Mouse (Mus musculus) Patski (cell line): ENCODE measurements at regions not wholly inside any gene's neighbourhood (a gene's known extent, or its start where the extent isn't known, plus 50 kb on each side); places are given as distances from the start of the nearest gene placed in this dataset.

Source experiments
- ATAC-seq: fragments of 100-300 bp; one replicate; pipeline ENCODE4 v1.8.0; 2021
- CTCF ChIA-PET: fragments of 350-600 bp; sonication (Branson Sonifier 250); formaldehyde crosslinking; loops from one replicate; lab custom pipeline; 2022; ENCODE audit warnings: inconsistent platforms; lab: Charles Lee
- POLR2A ChIA-PET: fragments of 350-600 bp; sonication (Branson Sonifier 250); formaldehyde crosslinking; loops from one replicate; lab custom pipeline; 2022; ENCODE audit warnings: antibody characterized with exemption, inconsistent platforms; lab: Charles Lee
- DNase-seq: peaks from one replicate; pipeline ENCODE4 v3.0.0-alpha.2; 2011; ENCODE audit warnings: low read depth, low spot score
- H3K27me3 ChIP-seq: fragments of 371-371 bp; one replicate; pipeline ENCODE4 v1.5.1; 2021
- CTCF ChIP-seq: fragments of 100-300 bp; IDR thresholded peaks from one replicate; pipeline ENCODE4 v1.5.1; 2021
- in situ Hi-C: fragments of 300-500 bp; cut with MboI; formaldehyde crosslinking; loops from 3 replicates; pipeline ENCODE4 v1.11.1; 2018; ENCODE audit warnings: low pct_unique_long_range_greater_than_20kb, mixed read lengths

DNA sequence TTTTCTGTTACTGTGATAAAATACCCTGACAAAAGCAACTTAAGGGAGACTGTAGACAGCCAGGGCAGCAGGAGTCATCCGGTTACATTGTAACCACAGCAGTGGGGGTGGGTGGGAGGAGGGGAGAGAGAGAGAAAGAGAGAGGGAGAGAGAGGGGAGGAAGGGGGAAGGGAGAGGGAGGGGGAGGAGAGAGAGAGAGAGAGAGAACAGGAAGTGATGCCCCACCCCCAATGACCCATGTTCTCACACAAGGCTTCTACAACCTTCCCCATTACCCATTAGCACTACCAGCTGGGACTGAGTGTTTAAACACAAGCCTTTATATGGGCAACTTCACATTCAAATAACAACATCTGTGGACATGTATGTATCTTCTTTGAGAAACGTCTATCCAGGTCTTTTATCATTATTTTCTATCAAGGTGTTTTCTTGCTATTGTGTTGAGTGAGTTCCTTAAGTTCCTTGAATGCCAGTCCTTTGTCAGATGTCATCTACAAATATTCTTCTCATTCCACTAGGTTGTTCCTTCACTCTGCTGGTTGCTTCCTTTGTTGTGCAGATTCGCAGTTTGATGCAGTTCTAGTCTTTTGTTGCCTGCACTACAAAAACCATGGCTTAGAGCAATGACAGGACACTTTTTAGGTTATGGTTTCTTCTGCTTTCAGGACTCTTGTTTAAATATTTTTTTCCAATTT is 274.7 kb upstream of the Ddx18 start:
- POLR2A ChIA-PET: no interaction called here
- in situ Hi-C loops: no loop called here
- CTCF ChIA-PET: no interaction called here
- no peaks in the 10 kb centered on the region for H3K27me3 ChIP-seq
- ATAC-seq: no peak
- DNase-seq: no peak
- TF ChIP-seq CTCF: no peak

DNA sequence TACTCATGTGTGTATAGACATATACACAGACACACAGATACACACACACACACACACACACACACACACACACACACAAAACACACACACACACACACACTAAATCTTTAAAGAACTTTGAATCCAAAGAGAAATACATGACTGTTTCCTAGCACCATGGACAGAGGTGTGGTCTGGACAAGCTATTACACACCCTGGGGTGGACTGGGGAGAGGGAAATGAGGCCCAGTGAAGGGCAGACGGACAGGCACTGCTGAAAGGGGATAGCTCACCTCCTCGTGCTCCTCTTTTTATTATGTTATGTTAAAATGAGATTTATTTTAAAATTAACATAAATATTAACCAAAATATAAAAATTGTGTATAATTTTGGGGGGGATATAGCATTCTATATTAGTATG is 265.8 kb upstream of the Ddx18 start:
- ATAC-seq (no peak), DNase-seq (no peak)
- ChIA-PET CTCF (no interaction called here), POLR2A (no interaction called here)
- H3K27me3 ChIP-seq: no peaks in the 10 kb centered on the region
- no peak for TF ChIP-seq CTCF
- in situ Hi-C loops: no loop called here

DNA sequence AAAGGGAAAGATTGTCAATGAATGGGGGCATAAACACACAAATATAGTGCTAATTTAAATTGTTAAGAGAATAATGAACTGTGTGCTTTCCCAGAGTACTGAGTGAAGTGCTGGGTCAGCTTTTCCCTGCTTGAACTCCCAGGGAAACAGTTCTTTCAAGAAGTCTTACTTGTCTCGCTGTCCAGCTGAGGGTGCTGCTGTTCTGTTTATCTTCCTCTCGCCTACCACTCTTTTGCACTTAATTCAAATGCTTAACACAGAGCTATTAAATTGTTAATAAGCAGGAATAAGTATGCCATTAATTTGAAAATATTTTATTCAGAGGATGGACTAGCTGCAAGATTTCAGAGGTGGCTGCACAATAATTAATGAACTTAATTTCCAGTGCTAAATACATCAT is 262.5 kb upstream of the Ddx18 start:
- no peak for TF ChIP-seq CTCF
- POLR2A ChIA-PET: no interaction called here
- no peaks in the 10 kb centered on the region for H3K27me3 ChIP-seq
- no peak for DNase-seq
- ATAC-seq: no peak
- CTCF ChIA-PET: no interaction called here
- in situ Hi-C loops: no loop called here

DNA sequence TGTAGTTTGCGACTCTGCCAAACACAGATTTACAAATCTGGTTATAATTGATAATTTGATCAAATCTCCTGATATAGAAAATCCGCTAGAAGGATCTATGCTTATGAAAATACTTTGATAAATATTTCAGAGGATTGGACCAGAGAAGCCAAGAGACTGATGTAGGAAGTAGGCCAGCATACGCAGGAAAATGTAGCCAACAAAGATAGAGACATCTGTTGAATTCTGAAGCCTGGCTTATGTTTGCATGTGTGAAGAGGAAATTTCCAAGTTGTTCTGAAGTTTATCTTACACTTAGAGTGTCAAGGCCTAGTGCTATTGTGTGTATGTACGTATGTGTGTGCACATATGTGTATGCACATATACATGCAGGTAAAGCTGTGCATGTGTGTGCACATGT is 255.2 kb upstream of the Ddx18 start:
- in situ Hi-C loops: no loop called here
- CTCF ChIA-PET: no interaction called here
- TF ChIP-seq CTCF: no peak
- no peak for DNase-seq
- POLR2A ChIA-PET: no interaction called here
- ATAC-seq: no peak
- H3K27me3 ChIP-seq: no peaks in the 10 kb centered on the region

DNA sequence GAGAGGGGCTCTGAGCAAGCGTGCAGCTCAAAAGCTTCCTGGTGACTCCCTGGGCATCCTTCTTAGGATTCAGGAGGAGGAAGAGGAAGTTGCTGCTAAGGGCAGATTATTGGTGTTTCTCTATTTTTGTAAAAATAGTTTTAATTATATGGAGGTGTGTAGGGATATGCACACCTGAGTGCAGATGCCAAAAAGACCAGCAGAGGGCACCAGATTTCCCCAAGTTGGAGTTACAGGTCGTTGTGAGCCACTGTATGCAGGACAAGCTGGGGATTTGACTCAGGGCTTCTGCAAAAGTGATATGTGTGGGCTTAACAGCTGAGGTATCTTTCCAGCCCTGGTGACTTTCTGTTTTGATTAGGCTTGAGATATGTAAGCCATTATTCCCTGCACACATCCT is 235.5 kb upstream of the Ddx18 start:
- no peak for ATAC-seq
- POLR2A ChIA-PET: no interaction called here
- CTCF ChIA-PET: no interaction called here
- DNase-seq: no peak
- TF ChIP-seq CTCF: no peak
- in situ Hi-C loops: no loop called here
- H3K27me3 ChIP-seq: no peaks in the 10 kb centered on the region

DNA sequence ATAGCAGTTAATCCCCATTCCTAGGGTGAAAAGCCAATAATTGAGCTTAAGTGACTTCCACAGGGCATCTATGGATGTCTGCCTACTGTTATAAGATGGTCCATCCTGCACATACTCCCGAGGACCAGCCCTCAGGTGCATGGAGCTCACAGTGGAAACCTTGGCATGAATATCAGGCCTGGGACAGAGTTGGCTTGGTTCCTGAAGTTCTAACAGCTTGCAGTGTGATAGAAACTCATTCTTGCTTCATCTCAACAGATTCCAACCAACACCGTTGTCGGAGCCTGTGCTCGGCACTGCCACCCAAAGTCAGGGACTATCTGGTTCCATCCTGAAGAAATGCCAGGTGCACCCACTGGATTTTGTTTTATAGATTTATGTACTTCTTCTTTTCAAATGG is 234.7 kb upstream of the Ddx18 start:
- DNase-seq (no peak), ATAC-seq (no peak)
- H3K27me3 ChIP-seq: no peaks in the 10 kb centered on the region
- CTCF ChIA-PET: no interaction called here
- POLR2A ChIA-PET: no interaction called here
- no peak for TF ChIP-seq CTCF
- in situ Hi-C loops: no loop called here

DNA sequence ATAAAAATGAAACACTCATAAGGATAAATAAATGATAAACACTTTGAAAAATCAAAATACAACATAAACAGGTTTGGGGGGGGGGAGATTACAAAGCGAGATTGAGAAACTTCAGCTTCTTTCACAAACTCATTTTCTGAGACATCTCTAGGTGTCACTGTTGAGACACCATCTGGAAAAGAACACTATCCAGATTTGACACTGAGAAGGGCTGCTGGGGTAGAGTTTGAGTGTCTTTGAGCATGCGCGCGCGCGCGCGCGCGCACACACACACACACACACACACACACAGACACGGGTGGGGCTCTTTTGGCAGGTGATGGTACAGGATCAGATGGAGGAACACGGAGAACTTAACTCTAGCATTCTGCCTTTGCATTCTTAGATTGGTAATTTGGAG is 230.7 kb upstream of the Ddx18 start:
- ATAC-seq (no peak), DNase-seq (no peak)
- TF ChIP-seq CTCF: no peak
- POLR2A ChIA-PET: no interaction called here
- CTCF ChIA-PET: no interaction called here
- H3K27me3 ChIP-seq: no peaks in the 10 kb centered on the region
- in situ Hi-C loops: no loop called here

DNA sequence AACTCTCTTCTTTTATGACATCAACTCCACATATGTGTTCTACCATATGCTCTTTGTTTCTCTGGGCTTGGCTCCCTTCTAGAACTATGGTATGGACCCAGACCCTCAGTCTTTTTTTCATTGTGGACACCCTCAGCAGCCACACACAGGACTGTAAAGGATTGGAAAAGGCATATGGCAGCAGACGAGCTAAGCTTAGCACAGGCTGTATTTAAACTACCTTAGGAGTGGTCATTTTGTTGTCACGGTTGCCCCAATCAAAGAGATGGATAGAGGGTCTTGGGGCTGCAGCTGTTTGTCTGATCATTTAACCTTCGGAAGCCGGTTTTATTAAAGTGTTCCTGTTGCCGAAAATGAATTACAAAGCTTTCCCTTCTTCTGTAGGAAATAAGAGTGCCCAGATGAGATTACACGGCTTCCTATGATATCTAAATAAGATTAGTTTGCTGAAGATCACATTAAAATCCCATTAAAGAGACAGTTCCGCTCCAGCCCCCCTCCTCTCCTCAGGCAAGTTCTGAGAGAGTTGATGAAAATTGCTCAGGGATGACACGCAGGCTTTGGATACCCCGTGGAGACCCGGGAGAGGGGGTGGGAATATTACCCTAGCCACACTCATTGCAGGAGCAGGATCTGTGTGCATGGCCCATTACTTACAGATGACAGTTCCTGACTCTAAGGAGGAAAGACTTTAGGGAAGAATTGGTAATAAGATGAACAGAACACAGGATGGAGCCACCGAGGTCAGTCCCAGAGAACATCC is 227.4 kb upstream of the Ddx18 start:
- TF ChIP-seq CTCF: no peak
- no peak for ATAC-seq
- ChIA-PET CTCF (no interaction called here), POLR2A (no interaction called here)
- in situ Hi-C loops: no loop called here
- DNase-seq: no peak
- H3K27me3 ChIP-seq: no peaks in the 10 kb centered on the region

DNA sequence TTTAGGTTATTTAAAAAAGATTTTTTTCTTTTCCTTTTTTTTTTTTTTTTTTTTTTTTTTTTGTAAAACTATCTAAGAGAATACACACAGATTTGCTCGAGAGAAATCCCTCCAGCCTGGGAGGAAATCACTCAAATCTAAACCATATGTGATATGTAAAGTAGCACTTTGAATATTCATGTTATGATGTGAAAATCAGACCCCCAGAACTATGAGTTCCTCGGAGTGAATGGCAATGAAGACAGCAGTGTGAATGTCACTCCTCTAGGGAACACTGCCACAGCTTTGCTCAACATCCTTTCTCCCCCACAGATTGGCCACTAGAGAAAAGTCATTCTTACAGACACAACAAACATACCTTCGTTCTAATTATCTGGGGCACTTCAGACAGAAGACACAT is 217.8 kb upstream of the Ddx18 start:
- ChIA-PET CTCF (no interaction called here), POLR2A (no interaction called here)
- DNase-seq (no peak), ATAC-seq (no peak)
- in situ Hi-C loops: no loop called here
- TF ChIP-seq CTCF: no peak
- no peaks in the 10 kb centered on the region for H3K27me3 ChIP-seq

DNA sequence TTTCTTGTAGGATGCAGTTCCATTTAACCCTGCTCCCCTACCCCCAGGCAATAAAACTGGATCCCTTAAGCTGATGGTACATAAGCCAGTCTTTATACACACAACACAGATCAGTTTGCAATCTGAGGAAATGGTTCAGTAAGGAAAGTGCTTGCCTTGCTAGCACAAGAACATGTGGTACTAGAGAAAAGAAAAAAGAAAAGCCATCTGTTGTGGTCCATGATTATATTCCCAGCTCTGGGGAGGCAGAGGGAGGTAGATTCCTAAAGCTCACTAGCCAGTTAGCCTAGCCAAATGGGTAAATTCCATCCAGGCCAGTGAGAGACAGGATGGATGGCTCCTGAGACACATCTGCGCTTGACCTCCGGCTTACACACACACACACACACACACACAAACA is 206.2 kb upstream of the Ddx18 start:
- ATAC-seq: no peak

DNA sequence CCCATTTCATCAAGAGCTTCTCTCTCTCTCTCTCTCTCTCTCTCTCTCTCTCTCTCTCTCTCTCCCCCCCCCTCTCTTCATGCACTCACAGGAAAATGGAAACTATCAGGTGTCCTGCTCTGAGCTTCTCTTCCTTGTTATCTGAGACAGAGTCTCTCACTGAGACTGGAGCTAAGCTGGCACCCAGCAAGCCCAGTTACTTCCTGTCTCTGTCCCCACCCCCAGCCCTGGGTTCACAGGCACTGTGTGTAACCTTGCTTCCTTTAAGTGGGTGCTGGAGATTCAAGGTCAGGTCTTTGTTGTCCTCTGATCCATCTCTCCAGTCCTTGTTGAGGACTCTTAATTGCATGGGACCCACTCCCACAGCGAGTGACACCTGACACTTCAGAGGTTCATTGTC is 203.7 kb upstream of the Ddx18 start:
- no peak for DNase-seq
- ATAC-seq: no peak
- ChIA-PET CTCF (interaction anchor here (0.6 kb wide), 1 partner anchor 942 kb away, joined by 3 read pairs; no protein-coding TSS in a partner anchor), POLR2A (no interaction called here)
- TF ChIP-seq CTCF: no peak
- no peaks in the 10 kb centered on the region for H3K27me3 ChIP-seq
- in situ Hi-C loops: no loop called here

More for the DNA sequence above, 206.2 kb upstream of the Ddx18 start:
- DNase-seq: no peak
- no peaks in the 10 kb centered on the region for H3K27me3 ChIP-seq
- TF ChIP-seq CTCF: no peak
- CTCF ChIA-PET: no interaction called here
- in situ Hi-C loops: no loop called here
- POLR2A ChIA-PET: no interaction called here
